Mouse (Mus musculus) E14TG2a.4 (cell line): ENCODE data around the gene Ndufa12.
A peak's percentile ranks its signal among the peaks of the same experiment; 100 is the strongest.

Experiments used
- H3K27me3 ChIP-seq: 2 replicates; pipeline ENCODE4 v1.6.1; 2014; ENCODE audit warnings: low read length, control low read depth; ENCODE audit not compliant: insufficient read depth
- H3K36me3 ChIP-seq: 2 replicates; pipeline ENCODE4 v1.6.1; 2014; ENCODE audit warnings: low read length, control low read depth; ENCODE audit not compliant: insufficient read depth
- H3K4me1 ChIP-seq: replicated peaks from 2 replicates; pipeline ENCODE4 v1.6.1; 2014; ENCODE audit warnings: low read depth, low read length, control low read depth
- H3K4me3 ChIP-seq: replicated peaks from 2 replicates; pipeline ENCODE4 v1.5.1; 2014; ENCODE audit warnings: mild to moderate bottlenecking, low read length
- H3K9me3 ChIP-seq: 2 replicates; pipeline ENCODE4 v1.6.1; 2014; ENCODE audit warnings: low read length, control low read depth
- CTCF ChIP-seq: conservative IDR thresholded peaks from 2 replicates; pipeline ENCODE4 v1.5.1; 2014; ENCODE audit warnings: low read length
- NANOG ChIP-seq: IDR thresholded peaks from 2 replicates; pipeline ENCODE4 v1.6.1; 2014; ENCODE audit warnings: borderline replicate concordance, low read length, mixed read lengths
- POU5F1 ChIP-seq: IDR thresholded peaks from 2 replicates; pipeline ENCODE4 v1.6.1; 2014; ENCODE audit warnings: low read length, borderline replicate concordance

The Ndufa12 gene

DNA sequence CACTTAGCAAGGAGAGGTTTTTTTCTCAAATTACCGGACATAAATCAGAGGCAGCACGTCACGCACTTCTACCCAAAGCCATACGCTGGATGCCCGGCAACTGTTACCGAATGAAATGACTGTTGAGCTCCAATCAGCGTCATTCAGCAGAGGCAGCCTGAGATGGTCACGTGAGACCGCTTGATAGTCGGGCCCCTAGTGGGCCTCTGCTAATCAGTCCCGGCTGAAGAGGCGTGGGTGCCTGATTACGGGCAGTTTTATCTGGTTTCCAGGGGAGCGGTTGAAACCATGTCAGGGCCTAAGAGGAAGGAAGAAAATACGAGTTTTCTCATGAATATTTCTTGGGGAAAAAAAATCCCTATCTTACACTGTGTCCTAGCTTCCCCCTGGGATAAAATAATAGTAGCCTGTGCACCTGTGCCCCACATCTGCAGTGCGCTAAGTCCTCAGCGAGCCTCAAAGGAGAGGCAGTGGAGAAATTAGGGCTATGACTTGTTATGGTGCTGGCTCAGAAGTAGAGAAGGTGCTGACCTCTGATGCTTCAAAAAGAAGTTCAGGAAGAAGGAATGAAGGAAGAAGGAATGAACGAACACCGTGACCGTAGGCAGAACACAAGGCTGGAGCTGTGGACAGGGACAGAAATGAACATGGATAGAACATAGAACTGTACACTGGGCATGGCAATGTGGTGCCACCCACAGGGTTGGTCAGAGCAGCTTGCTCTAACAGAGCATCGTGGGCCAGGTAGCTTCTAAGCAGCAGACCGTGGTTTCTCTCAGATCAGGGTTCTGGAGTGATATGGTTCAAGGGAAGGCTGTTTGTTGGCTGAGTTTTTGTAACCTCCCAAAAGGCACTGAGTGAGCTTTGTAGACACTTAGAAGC is 51.3 kb downstream of the Ndufa12 start:
- no peak overlapping the region for H3K4me3 ChIP-seq
- H3K4me1 ChIP-seq, result no peaks in the 10 kb centered on the region; the same call in 1 of the 2 replicates
- no peaks in the 10 kb centered on the region for H3K9me3 ChIP-seq
- no peaks in the 10 kb centered on the region for H3K27me3 ChIP-seq
- TF ChIP-seq NANOG, result no peak
- TF ChIP-seq POU5F1, result no peak
- no peaks in the 10 kb centered on the region for H3K36me3 ChIP-seq

GRCm38 (mm10) chr10:94253260-94253807 is 54.8 kb downstream of the Ndufa12 start:
- no peaks in the 10 kb centered on the region for H3K9me3 ChIP-seq
- no peaks in the 10 kb centered on the region for H3K27me3 ChIP-seq
- H3K36me3 ChIP-seq, result no peaks in the 10 kb centered on the region
- TF ChIP-seq POU5F1, result no peak
- TF ChIP-seq CTCF, result no peak
- TF ChIP-seq NANOG, result no peak
- H3K4me3 ChIP-seq, result no peak overlapping the region
- H3K4me1 ChIP-seq, result no peaks in the 10 kb centered on the region; the same call in 1 of the 2 replicates

DNA sequence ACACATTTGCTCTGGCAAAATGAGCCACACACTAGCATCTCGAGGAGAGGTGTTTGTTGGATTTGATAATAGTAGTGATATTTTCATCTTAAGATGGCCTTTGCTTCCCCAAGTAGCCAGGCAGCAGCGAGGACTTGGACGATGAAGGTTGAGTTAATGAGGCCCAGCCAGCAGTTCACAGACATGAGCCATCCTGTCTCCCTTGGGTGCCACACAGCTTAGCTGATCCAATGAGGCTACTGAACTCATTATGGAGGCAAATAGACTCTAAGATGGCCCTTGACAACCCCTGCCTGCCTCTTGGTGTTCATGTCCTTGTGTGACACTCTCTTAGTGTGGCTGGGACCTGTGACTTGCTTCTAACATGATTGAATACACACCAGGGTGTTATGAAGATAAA is 56.2 kb downstream of the Ndufa12 start:
- TF ChIP-seq NANOG (no peak), POU5F1 (no peak)
- H3K9me3 ChIP-seq, result no peaks in the 10 kb centered on the region

GRCm38 (mm10) chr10:94255744-94256143 is 57.2 kb downstream of the Ndufa12 start:
- no peak overlapping the region for H3K4me3 ChIP-seq
- H3K4me1 ChIP-seq, result no peaks in the 10 kb centered on the region
- no peaks in the 10 kb centered on the region for H3K36me3 ChIP-seq
- no peaks in the 10 kb centered on the region for H3K9me3 ChIP-seq
- TF ChIP-seq NANOG (no peak), CTCF (no peak), POU5F1 (no peak)
- no peaks in the 10 kb centered on the region for H3K27me3 ChIP-seq

More for the DNA sequence above, 56.2 kb downstream of the Ndufa12 start:
- H3K27me3 ChIP-seq, result no peaks in the 10 kb centered on the region
- H3K4me3 ChIP-seq, result no peak overlapping the region
- no peaks in the 10 kb centered on the region for H3K36me3 ChIP-seq
- H3K4me1 ChIP-seq, result no peaks in the 10 kb centered on the region; the same call in 1 of the 2 replicates

DNA sequence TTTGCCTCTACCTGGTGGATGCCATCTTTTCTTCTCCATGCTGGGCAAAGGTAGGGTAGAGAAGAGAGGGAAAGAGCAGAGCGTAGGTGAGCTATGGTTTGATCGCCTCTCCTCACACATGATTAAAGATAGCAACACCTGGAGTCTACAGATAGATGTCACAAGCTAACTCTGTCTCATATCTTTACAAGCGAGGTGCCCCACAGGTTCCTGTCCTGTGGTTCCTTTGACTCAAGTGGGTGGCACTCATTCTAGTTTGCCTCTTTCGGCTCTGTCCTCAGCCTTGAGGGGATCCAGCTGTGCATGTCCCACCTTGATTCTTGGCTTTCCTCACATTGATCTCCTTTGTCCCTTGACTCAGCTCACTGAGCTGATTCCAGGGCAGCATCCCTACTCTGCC is 58.0 kb downstream of the Ndufa12 start:
- H3K4me3 ChIP-seq, result no peak overlapping the region
- TF ChIP-seq NANOG (no peak), CTCF (no peak), POU5F1 (no peak)
- H3K27me3 ChIP-seq, result no peaks in the 10 kb centered on the region
- no peaks in the 10 kb centered on the region for H3K4me1 ChIP-seq
- no peaks in the 10 kb centered on the region for H3K9me3 ChIP-seq
- no peaks in the 10 kb centered on the region for H3K36me3 ChIP-seq

- no peaks in the 10 kb centered on the region for H3K27me3 ChIP-seq
- H3K4me3 ChIP-seq, result no peak overlapping the region
- no peak for TF ChIP-seq POU5F1
- no peak for TF ChIP-seq NANOG
- TF ChIP-seq CTCF, result no peak
These were observed 62.0 kb downstream of the Ndufa12 start for GRCm38 (mm10) chr10:94260544-94260943.

GRCm38 (mm10) chr10:94262646-94263045 is 64.1 kb downstream of the Ndufa12 start:
- Histone ChIP-seq H3K9me3 (no peaks in the 10 kb centered on the region), H3K36me3 (no peaks in the 10 kb centered on the region), H3K4me3 (peak overlapping the region; percentile 70), H3K27me3 (no peaks in the 10 kb centered on the region), H3K4me1 (peaks cover 14% of the 10 kb centered on the region)
- TF ChIP-seq NANOG (no peak), CTCF (no peak), POU5F1 (no peak)

More at GRCm38 (mm10) chr10:94260544-94260943, 62.0 kb downstream of the Ndufa12 start:
- no peaks in the 10 kb centered on the region for H3K9me3 ChIP-seq
- no peaks in the 10 kb centered on the region for H3K36me3 ChIP-seq
- peaks cover 14% of the 10 kb centered on the region for H3K4me1 ChIP-seq

- Histone ChIP-seq H3K9me3 (no peaks in the 10 kb centered on the region), H3K27me3 (no peaks in the 10 kb centered on the region)
- no peak; the same call in 1 of the 2 replicates for TF ChIP-seq CTCF
- TF ChIP-seq NANOG, result no peak
- no peak for TF ChIP-seq POU5F1
These were observed 64.7 kb downstream of the Ndufa12 start for GRCm38 (mm10) chr10:94263211-94263610.

More at GRCm38 (mm10) chr10:94263211-94263610, 64.7 kb downstream of the Ndufa12 start:
- 0 out of 2 replicates have a peak overlapping the region, but pooled peaks have one; percentile 70 for H3K4me3 ChIP-seq
- H3K4me1 ChIP-seq, result peaks cover 14% of the 10 kb centered on the region
- H3K36me3 ChIP-seq, result no peaks in the 10 kb centered on the region
